Mouse (Mus musculus) retina, postnatal 1 day (tissue): ENCODE results near the gene Mrps7.

Experiments used
- DNase-seq: peaks from one replicate; pipeline ENCODE4 v3.0.0-alpha.2; 2012

The Mrps7 gene

DNA sequence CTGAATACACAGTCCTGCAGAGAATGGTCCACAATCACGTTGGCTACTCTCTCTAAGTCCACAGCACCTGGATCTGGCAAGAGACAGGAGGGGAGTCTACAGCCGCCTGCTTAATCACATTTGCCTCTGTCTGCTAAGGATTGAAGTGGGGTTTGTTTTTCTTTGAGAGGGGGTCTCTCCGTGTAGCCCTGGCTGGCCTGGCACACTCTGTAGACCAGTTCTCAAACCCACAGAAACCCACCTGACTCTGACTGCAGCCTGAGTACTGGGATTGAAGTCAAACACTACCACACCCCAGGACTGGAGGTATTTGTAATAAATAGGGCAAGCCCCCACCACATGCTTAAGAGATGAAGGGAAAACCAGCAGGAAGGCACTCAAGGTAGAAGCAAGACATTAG is 5.9 kb downstream of the Mrps7 start:
- DNase-seq: no peak

DNA sequence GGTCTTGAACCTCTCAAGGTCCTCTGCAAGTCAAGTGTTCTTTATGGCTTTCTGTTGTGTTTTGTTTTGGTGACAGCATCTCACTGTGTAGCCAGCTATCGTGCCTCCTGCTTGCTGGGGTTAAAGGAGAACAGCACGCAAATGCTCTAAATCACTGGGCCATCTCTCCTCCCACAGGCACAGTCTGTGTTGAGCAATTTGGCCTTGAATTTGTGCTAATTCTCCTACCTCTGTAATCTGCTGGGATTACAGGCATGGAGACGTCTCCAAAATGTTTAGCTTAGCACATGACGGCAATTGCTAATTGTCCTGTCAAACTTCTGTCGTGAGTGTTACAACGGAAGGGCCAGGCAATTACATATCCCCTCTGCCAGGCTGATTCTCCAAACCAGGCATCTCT is 7.4 kb downstream of the Mrps7 start:
- no peak for DNase-seq

DNA sequence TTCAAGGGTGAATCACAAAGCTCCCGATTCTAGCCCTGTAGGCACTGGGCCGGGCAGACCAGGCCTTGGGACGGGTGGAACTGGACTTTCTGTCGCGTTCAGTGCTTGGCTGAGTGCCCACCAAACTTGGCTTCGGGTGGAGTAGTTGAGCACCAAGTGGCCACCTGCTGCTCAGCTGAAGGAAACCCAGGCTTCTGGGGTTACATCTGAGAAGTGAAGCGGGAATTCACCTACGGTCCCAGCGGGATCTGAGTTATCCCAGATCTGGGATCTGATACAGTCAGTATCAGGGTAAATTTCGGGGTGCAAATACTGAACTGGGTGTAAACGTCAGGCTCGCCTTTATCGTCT is 8.3 kb downstream of the Mrps7 start:
- DNase-seq: peak; percentile 69

DNA sequence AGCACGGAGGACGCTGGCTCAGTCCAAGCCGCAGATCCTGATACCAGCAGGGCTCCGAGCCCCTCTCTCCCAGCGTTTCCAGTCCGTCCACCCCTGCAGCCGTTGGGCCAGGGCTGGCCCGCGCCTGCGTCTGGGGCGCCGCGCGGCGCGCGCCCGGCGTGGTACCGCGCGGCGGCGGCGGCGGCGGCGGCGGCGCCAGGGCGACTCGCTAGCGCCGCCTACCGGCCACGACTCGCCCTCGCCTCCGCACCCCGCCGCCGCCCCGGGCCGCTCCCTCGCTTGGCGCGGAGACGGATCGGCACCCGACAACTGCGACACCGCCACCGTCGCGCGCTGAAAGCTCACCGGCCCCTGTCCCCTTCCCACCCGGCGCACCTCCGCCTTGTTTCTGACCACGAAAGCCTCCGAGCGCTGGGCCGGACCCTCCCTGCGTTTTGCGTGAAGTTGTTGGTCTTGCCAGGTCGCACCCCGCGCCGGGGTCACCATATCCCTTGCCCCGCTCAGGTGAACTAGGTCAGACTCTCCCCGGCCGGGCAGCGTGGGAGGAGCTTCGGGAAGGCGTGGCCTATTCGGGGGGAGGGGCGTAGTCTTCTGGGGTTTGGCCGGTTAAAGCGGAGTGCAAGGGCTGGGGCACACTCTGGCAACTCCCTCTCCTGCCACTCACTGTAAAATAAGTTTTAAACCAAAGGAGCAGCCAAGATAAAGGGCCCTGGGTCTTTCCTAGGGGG is 8.8 kb downstream of the Mrps7 start, which contains the start of gene Mif4gd:
Gene Mif4gd (minus strand): TSS at position 560 of the 728 bp plus-strand sequence.
- peak; percentile 91 for DNase-seq

DNA sequence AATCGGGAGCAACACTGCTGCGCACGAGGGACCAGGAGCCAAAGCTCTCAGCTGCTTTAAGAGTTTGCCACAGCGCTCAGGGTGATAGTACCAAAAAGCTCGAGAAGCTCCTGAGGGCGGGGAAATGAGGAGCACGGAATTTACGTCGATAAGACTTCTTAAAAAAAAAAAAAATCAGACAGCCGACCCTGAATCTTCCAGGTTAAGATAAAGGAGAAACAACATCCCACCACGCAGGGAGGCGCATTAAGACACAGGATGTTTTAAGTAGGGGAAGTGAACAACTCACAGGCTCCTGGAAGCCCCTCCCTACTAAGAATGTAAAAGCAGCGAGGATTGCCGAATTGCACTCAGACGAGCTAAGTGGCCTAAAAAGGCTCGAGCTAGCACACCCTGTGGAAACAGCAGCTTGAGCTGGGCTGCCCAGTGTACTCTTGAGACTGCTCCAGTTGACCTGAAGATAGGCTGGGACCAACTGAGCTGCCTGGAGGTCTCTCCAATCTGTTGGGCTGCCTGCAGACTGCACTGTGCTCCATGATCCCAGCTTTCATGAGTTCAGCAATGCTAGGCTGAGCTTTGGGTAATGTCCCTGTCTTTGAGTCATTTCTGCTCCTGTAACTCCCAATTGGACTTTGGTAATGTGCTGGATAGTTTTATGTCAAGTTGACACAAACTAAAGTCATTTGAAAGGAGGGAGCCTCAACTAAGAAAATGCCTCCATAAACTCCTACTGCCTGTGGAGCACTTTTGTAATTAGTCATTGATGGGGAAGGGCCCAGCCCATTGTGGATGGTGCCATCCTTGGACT is 9.6 kb downstream of the Mrps7 start:
- peak; percentile 22 for DNase-seq

DNA sequence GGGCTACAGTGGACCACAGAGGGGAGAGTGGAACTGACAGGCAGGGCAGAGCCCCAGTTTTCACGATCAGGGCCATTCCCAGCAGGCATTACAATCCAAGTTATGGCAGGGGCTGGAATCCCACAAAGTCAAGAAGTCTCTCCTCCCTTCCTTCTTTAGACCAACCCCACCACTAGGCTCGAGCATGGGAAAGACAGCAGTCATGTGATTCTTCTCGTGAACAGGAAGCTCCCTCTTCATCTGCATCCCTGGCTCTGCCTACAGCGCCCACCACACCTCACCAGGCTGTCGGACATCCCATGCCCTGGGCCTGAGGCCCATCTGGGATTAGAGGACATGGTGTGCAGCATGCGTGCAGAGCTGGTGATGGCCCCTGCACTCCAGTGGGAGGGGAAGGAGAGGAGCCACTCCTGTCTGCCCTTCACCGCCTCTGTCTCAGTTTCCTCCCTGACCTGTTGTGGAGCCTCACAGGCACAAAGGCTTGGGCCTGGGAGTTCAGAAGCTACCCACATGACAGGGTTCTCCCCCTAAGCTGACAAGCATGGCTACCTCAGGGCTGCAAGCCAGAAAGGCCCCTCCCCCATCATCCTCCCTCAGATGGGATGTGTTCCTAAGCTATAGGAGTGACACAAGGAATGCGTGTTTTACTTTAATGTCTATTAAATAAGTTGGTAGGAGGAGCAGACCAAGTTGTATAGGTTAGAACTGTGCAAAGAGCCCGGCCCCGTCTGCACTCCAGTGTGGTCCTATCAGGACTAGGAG is 10.8 kb downstream of the Mrps7 start:
- DNase-seq: no peak

DNA sequence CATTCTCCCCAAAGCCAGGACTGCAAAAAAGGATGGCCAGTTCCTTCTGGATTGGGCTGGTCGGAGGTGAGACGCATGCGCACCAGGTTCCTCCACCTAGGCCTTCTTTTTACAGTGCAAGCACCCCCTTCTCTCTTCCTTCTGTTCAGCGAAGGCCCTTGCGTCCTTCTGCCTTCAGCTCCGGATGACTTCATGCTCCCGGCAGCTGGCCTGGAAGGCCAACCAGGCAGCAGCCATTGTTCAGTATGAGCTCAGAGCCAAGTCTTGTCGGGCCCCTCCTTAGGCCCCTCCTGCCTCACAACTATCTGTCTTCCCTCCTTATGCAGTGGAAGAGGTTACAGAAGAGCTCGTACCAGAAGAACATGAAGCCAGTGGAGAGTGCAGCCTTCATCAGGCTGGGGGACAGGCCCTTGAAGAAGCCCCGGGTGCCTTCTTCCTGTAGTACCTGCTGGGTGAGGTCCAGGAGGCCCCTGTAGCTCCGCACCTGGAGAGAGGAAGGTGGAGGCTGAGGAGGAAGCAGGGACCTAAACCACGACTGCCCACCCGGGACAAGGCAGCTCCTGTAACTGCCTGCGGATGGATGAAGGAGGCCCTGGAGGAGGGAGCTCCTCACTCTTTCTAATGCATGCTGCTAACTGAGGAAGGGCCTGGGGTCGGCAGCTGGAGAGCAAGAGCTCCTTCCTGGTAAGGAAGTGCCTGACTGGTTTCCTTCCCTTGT is 11.5 kb downstream of the Mrps7 start:
- no peak for DNase-seq

DNA sequence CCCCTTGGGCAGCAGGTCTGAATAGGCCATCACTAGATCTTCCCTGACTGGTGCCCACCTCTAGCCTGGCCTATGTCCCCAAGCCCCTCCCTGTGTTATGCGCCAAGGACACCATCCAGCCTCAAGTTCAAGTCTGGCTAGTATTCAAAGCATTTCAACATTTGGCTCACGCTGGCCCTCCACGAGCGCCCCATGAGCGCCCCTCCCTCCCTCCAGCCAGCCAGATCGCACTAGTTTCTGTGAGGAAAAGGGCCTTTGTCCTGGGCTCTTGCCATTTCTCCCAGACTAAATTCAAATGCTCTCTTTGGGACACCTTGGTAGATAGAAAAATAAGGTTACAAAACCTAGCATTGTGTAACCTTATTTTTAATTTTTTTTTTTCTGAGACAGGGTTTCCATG is 12.2 kb downstream of the Mrps7 start:
- DNase-seq: no peak

DNA sequence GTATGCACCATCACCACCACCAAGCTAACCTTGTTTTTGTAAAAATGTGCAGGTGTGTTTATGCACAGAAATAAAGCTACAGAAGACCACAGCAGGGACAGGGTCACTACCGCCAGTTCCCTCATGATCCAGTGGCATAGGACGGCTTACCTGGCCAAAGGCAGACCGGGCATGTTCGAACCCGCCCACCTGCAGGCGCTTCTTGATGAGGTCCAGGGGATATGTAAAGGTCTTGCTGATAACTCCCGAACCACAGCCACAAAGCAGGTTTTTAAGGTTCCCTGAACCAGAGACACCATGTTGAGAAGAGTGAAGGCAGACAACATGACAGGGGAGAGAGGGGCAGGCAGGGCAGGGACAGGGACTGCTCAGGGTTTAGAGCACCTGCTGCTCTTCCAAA is 12.6 kb downstream of the Mrps7 start:
- no peak for DNase-seq

DNA sequence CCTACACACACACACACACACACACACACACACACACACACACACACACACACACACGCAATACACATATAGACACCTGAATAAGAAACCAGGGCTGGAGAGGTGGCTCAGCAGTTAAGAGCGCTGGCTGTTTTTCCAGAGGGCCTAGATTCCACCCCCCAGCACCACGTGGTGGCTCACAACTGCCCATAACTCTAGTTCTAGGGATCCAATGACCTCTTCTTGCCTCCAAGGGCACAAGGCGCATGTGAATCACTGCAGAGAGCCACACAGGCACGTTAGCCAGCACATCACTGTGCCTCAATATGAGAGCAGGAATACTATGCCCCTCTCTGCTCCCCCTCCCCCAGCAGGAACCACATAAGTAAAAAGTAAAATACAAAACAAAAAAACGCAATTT is 13.2 kb downstream of the Mrps7 start:
- no peak for DNase-seq

DNA sequence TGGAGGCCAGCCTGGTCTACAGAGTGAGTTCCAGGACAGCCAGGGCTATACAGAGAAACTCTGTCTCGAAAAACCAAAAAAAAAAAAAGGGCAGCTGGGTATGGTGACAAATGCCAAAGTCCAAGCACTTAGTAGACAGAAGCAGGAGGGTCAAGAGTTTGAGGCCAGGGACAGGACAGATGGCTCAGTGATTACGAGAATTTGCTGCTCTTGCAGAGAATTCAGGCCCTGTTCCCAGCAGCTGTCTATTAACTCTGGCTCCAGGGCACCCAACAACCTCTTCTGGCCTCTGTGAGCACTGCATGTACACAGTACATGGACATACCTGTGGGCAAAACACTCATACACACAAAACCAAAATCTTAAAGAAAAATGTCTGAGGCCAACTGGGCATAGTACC is 14.3 kb downstream of the Mrps7 start:
- no peak for DNase-seq

DNA sequence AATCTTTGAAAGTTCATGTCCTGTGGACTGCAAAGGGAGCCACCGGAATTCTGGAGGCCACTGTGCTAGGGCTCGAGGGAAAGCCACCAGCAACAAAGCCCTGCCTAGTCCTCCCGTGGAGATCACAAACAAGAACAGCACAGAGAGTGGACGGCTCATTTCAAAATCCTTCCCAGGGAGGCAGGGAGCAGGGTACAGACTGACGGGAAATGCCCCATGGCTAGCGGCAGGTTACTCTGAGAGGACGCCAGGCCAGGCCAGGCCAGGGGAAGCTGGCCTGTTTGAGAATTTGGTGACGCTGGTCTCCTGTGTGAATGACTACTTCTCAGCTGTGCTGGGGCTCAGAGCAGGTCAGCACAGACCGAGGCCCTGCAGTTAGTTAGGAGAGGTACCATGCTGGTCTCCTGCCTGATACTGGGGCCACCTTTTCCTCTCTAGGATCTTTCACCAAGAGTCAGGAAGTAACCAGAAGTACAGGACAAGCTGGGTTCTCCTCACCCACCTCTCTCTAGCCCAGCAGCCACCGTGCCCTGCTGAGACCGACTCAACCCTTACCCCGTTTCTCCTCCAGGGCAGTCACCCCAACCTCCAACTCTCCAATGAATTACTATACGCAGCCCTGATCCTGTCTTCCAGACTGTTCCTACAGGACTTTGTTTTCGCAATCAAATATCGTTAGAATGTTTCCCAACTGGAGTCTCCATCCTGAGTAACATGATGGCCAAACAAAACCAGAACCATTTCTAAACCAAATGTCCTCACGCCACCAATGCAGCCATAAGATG is 15.2 kb downstream of the Mrps7 start:
- DNase-seq: no peak

DNA sequence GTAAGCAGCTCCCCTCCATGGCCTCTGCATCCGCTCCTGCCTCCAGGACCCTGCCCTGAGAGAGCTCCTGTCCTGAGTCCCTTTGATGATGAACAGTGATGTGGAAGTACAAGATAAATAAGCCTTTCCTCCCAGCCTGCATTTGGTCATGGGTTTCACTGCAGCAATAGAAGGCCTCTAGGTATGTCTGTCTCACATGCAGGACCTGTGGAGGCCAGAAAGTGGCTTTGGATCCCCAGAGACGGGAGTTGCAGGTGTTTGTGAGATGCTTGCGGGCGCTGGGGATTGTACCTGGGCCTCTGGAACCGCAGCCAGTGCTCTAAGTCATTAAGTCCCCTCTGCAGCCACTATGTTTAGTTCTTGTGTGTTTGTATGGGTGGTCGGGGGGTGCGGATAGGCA is 16.2 kb downstream of the Mrps7 start:
- DNase-seq: no peak

DNA sequence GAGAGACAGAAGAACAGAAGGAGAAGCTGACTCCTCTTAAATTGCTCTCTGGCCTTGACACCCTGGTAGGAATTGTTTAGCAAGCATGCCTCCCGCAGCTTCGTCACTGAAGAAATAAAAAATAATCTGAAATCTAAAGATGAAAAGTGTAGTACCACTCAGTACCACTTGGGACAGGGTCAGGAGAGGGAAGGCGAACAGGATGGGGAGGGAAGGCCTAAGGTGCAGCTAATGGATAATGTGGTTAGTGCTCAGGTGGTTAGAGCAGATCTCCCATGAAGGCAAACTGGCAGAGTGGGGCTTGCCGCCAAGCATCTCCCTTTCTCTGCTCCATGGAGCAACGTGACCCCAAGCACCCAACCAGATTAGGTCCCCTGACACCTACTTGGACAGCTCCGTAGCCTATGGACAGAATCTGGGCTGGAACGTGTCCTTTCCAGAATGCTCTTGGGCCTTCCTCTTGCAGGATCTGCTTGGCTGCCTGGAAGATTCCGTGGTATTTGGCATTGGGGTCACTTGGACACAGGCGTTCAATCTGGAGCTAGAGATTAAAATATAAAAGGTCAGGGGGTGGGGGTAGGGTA is 19.9 kb downstream of the Mrps7 start:
- DNase-seq: peak; percentile 36

DNA sequence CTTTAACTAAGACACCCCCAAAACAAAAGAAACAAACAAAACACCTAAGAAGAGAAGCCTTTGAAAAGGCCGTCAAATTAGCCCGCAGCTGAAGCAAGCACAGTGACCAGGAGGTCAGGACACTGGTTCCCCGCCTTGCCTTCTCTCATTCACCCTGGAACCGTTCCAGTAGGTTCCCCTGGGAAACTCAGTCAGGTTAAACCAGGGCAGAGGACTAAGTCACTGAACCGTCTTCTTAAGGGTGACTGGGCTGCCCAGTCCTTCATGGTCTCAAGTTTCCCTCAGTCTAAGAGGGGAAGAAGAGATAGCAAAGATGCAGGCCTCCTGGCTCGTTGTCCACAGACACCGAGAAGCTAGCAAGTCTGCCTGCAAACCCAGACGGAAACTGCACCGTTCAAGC is 22.2 kb downstream of the Mrps7 start:
- DNase-seq: no peak

DNA sequence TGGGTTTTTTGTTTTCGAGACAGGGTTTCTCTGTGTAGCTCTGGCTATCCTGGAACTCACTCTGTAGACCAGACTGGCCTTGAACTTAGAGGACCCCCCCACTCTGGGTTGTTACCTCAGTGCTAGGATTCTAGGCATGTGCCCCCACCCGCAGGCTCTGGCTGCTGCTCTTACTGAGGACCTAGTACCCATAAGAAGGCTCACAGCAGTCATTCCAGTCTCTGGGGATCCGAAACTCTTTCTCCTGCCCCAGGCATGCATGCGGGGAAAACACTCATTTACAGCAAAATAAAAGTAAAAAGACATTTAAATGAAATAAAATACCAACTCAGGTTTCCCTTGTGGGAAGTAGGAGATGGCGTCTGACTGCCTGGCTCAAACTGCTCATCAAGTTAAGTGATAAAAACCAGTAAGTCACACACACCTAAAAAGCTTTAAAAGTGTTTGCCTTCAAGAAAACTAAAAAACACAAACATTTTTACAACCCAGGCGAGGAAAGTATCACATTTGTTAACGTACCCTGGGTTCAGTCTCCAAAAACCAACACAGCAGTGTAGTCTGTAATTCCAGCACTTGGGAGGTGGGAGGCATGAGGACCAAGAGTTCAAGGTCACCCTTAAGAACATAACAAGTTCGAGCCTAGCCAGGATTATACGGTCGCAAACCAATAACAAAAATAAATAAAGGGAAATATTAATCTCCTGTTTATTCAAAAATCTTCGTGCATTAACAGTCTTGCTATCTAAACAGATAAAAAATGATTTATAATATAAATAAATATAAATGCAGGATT is 23.3 kb downstream of the Mrps7 start:
- DNase-seq: no peak

DNA sequence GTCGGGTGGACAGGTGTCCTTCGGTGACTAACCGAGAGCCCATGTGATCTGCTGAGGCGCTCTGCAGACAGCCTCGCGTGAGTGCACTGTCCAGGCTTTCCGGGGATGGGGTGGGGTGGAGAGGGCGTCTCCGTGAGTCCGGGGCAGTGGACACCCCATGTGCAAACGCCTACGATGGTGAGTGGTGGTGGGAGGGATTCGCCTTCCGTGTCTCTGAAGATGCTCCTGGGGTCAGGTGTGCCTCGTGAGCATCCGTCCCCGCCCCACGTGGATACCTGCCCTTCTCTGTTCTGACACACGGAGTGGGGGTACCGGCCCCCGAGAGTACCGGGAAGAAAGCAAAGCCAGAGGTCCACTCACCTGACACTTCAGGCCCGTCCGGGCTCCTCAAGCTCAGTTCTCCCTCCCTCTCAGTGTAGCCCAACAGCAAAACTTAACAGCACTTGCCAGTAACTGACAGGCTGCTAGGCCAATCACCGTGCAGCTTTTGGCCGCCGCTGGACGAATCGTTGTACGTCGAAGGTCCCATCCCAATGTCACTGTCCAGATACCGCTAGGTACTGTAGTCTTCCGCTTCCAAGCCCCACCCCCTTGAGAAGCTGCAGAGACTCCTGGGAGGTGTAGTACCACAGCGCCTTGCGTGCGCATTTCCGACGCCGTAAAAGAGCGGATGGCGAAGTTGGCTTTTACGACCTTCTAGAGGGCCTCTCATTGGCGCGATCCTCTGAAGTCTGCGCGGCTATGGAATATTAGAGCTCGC is 24.2 kb downstream of the Mrps7 start, which contains the start of gene Slc25a19:
Gene Slc25a19 (minus strand): TSS at position 591 of the 760 bp plus-strand sequence.
- peak; percentile 100 for DNase-seq

DNA sequence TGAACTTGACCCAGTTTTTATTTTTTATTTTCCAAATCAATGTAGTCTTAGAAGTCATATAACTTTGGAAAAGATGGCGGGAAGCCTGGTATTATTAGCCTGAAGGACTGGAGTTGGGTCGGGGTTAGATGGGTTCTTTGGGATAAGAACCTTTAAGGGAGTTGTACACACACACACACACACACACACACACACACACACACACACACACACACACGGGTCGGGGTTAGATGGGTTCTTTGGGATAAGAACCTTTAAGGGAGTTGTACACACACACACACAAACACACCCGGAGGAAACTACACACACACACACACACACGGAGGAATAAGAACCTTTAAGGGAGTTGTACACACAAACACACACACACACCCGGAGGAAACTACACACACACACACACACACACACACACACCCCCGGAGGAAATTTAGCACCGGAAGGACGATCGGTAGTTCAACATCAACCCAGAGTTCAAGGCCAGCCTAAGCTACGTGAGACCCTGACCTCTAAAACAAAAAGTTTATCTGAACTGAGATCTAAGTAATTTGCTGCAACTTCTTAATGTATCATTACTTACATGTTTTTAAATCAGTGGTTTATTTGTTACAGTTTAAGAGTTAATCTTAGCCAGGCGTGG is 24.9 kb downstream of the Mrps7 start:
- no peak for DNase-seq

DNA sequence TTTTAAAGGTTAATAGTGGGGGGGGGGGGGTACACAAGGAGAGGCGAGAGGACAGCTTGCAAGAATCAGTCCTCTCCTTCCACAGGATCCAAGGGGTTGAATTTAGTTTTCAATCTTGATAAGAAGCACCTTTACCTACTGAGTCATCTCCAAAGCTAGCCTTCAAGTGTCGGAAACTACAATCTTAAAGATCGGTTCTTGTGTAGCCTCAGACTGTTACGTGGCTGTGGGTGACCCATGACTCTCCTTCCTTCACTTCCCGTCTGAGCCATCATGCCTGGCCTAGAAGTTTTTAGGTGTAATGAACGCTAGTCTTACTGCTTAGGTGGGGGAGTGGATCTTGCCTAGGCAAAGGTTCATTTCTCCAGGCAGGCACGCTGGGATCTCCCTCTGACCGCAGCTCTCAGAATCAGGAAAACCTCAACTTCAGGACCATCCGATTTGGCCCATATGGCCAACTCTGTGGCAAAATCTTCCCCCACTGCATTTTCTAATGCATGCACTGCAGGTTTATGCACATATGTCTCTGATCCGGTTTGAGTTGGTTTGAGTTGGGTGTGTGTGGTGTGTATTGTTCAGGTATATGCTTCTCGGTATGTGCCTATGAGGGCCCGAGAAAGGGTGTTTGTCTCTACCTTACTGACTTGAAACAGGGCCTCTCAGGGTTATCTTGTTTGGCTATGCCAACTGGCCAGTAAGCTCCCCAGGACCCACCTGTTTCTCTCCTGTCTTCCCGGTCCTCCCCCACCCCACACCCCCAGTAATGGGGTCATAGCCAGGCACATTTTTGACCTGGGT is 26.2 kb downstream of the Mrps7 start:
- no peak for DNase-seq
